Mouse (Mus musculus) bone marrow, adult 2 months (tissue): ENCODE results near the gene Gm10228. TPM values are rescaled to one million over a fixed set of nuclear protein-coding genes. Genes with fewer than 3 reads are reported as not detected.
"Not testable (repeated sequence)": the region's sequence is repeated elsewhere in the genome, so short reads cannot be mapped to it uniquely, and the experiment has no call there.

Source experiments
- H3K27ac ChIP-seq: fragments of 200-500 bp; 2 replicates; pipeline ENCODE4 v1.5.1; 2012; ENCODE audit warnings: low read depth, mild to moderate bottlenecking, control low read depth, inconsistent platforms, low read length; ENCODE audit not compliant: control insufficient read depth, poor library complexity, insufficient read depth
- H3K4me1 ChIP-seq: fragments of 200-500 bp; 2 replicates; pipeline ENCODE4 v1.6.1; 2011; ENCODE audit warnings: low read length; ENCODE audit not compliant: control insufficient read depth, insufficient read depth
- H3K4me3 ChIP-seq: fragments of 200-500 bp; replicated peaks from 2 replicates; pipeline ENCODE3; 2011; ENCODE audit warnings: mild to moderate bottlenecking, low read depth, low read length, control low read depth; ENCODE audit not compliant: control insufficient read depth
- CTCF ChIP-seq: fragments of 200-500 bp; IDR thresholded peaks from 2 replicates; pipeline ENCODE4 v1.5.1; 2011; ENCODE audit warnings: low read length, control low read depth; ENCODE audit not compliant: control insufficient read depth, insufficient read depth
- POLR2A ChIP-seq: fragments of 200-500 bp; IDR thresholded peaks from 2 replicates; pipeline ENCODE4 v1.6.1; 2011; ENCODE audit warnings: low read depth, mild to moderate bottlenecking, control low read depth, low read length, borderline replicate concordance; ENCODE audit not compliant: control insufficient read depth
- WGBS: fragments of 180-500 bp; shearing (Covaris S2); methylation state at CpG from one replicate; pipeline ENCODE4 v1.1.7; 2018; 5-methylcytosine and 5-hydroxymethylcytosine counted together
- polyA plus RNA-seq: library from polyadenylated mRNA; stranded (reverse); fragments of >200 nt; gene quantifications from 2 replicates; pipeline ENCODE4 v1.2.4, GENCODE M21; 2011; ENCODE audit warnings: low replicate concordance; ENCODE audit not compliant: missing spikeins, insufficient read depth, insufficient read length

Gm10228 gene
- not detected in 2 replicates for polyA plus RNA-seq

DNA sequence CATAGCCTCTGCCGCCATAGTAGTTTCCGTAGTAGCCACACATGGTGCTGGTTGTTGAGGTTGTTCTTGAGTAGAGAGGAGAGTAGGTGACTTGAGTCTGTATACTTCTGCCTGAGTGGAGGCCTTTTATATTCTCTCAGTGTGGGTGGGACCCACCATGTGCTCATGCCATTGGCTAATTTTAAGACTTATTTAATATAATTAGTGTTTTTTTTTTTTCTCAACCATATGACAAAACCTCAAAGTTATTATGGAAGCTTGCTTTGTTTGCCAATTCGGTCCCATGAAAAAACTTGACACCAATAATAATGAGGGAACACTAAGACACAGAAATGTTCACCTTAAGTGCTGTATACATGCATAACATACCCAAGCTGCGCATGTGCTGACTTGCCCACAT is at the start of gene Gm10228:
Gm10228 (minus strand) TSS at position 101 of the 400 bp plus-strand sequence.
- WGBS, result 77% methylated on average over 2 of the region's 4 CpGs
- H3K4me3 ChIP-seq, H3K27ac ChIP-seq, H3K4me1 ChIP-seq: not testable (repeated sequence)

DNA sequence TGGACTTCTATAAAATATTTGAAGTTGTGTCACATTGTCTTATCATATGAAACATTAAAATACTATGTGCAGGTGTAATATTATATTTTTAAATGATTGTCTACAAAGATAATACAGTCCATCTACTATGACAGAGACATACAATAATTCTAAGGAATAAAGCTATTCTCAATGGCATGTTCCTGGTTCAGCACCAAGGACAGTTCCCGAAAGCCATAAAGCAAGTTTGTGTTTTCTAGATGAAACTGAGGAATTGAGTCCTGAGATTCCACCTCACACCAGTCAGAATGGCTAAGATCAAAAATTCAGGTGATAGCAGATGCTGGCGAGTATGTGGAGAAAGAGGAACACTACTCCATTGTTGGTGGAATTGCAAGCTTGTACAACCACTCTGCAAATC is 29.8 kb upstream of the Gm10228 start:
- H3K4me3 ChIP-seq, H3K27ac ChIP-seq, H3K4me1 ChIP-seq: not testable (repeated sequence)
- 62% methylated on average over 2 of the region's 2 CpGs for WGBS

DNA sequence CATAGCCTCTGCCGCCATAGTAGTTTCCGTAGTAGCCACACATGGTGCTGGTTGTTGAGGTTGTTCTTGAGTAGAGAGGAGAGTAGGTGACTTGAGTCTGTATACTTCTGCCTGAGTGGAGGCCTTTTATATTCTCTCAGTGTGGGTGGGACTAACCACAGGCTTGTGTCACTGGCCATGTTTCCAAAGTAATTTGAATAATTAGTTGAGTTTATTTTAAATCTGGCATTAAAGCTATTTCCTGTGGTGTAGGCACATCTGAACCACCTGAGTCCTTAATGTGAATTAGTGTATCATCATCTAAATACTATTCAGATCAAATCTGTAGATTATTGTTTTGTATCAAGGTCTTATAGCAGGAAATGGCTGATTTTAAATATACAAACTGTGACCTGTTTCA is 22.6 kb upstream of the Gm10228 start, which contains the start of gene 1110025L11Rik:
1110025L11Rik (minus strand) TSS at position 101 of the 400 bp plus-strand sequence.
- no CpG with 5 or more reads among the region's 2 CpGs for WGBS
- not testable (repeated sequence) for H3K27ac ChIP-seq, H3K4me1 ChIP-seq, H3K4me3 ChIP-seq

DNA sequence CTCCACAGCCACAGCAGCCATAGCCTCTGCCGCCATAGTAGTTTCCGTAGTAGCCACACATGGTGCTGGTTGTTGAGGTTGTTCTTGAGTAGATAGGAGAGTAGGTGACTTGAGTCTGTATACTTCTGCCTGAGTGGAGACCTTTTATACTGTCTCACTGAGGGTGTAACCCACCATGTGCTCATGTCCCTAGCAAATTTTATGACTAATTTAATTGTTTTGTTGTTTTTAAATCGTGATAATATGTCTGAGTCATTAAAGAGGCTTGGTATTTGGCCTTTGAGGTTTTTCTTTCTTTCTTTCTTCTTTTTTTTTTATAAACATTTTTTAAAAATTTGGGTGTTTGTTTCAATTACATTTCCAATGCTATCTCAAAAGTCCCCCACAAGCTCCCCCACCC is 6.5 kb upstream of the Gm10228 start, which contains the start of gene Krtap6-5:
Krtap6-5 (minus strand) TSS at position 101 of the 400 bp plus-strand sequence.
- H3K4me3 ChIP-seq, result no peak within 1 kb of the TSS
- TF ChIP-seq POLR2A (no peak), CTCF (no peak)
- 67% methylated on average over 3 of the region's 3 CpGs for WGBS
- H3K27ac ChIP-seq, result no peak within 1 kb of the TSS
- no peaks in the 10 kb centered on the region for H3K4me1 ChIP-seq

DNA sequence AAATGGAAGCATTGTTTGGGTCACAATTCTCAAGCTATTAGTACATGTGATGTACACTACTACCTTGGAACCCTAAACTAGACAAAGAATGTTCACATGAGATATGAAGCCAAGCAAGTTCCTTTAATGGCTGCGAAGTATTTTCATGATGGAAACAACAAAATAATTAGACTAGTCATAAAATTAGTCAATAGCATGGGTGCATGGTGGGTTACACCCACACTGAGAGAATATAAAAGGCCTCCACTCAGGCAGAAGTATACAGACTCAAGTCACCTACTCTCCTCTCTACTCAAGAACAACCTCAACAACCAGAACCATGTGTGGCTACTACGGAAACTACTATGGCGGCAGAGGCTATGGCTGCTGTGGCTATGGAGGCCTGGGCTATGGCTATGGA is 9.9 kb downstream of the Gm10228 start, which contains the start of gene Krtap6-1:
Krtap6-1 (plus strand) TSS at position 301 of the 400 bp plus-strand sequence.
- H3K4me1 ChIP-seq, H3K27ac ChIP-seq, H3K4me3 ChIP-seq: not testable (repeated sequence)
- WGBS, result 88% methylated on average over 3 of the region's 3 CpGs

DNA sequence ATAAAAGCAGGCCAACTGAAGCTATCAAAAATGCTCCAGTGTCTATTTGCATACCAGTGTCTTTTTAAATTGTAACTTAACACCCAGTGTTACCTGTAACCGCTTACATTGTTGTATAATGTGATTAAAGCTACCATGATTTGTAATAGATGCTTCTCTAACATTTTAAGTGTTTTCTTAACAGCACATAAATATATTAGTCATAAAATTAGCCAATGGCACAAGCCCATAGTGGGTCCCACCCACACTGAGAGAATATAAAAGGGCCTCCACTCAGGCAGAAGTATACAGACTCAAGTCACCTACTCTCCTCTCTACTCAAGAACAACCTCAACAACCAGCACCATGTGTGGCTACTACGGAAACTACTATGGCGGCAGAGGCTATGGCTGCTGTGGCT is 26.3 kb downstream of the Gm10228 start, which contains the start of gene Gm10229:
Gm10229 (plus strand) TSS at position 301 of the 400 bp plus-strand sequence.
- not testable (repeated sequence) for H3K4me1 ChIP-seq, H3K27ac ChIP-seq, H3K4me3 ChIP-seq
- WGBS, result 66% methylated on average over 3 of the region's 3 CpGs

DNA sequence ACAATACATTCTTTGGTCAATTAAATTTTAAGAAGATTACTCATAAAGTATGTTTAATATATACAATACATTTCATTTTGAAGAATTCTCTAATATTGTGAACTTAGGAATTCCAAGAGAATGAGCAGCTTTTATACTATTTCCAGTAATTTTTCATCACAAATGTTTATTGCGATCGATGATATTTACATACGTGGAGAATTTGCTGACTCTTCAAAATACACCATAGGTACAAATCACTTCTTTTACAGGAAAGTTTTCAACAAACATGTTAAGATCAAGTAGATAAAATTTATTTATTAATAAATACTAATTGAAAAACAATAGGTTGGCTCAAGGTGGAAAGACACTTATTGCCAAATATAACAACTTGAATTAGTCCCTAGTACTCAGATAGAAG is 27.3 kb downstream of the Gm10228 start:
- no peak overlapping the region for H3K4me3 ChIP-seq
- no peak for TF ChIP-seq POLR2A
- 95% methylated on average over 3 of the region's 3 CpGs for WGBS

DNA sequence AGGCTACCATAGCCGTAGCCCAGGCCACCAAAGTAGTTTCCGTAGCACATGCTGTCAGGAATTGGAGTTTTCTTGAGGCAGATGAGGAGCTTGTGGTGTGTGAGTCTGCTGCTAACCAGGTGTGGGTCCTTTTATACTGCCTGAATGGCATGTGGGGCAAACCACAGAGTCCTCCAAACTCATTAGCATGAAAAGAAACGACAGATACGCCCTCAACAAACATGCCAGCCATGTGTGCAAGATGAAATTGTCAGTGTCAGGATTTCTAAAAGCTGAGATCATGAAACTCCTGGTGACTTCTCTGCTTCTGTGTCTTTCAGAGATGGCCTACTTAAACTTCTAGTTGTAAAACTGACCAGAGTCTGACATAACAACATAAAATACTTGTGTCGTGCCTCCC is 30.6 kb downstream of the Gm10228 start, which contains the start of gene Krtap22-2:
Krtap22-2 (minus strand) TSS at position 101 of the 400 bp plus-strand sequence.
- 77% methylated on average over 5 of the region's 5 CpGs for WGBS
- TF ChIP-seq POLR2A (no peak), CTCF (no peak)
- no peak within 1 kb of the TSS for H3K4me3 ChIP-seq

More for the DNA sequence above, 27.3 kb downstream of the Gm10228 start:
- Histone ChIP-seq H3K4me1 (no peaks in the 10 kb centered on the region), H3K27ac (no peak overlapping the region)

More for the DNA sequence above, 30.6 kb downstream of the Gm10228 start, which contains the start of gene Krtap22-2:
- no peaks in the 10 kb centered on the region for H3K4me1 ChIP-seq
- H3K27ac ChIP-seq, result no peak within 1 kb of the TSS

Other genes starting within 250 kb of the Gm10228 start
- gene Gm20741, start 229.3 kb downstream of the Gm10228 start, polyA plus RNA-seq, result not detected in 2 replicates
- not detected in 2 replicates for gene Krtap15, start 221.3 kb downstream of the Gm10228 start, polyA plus RNA-seq
- gene Krtap14, start 215.3 kb downstream of the Gm10228 start, polyA plus RNA-seq, result not detected in 2 replicates
- gene Krtap19-1, start 172.1 kb downstream of the Gm10228 start, polyA plus RNA-seq, result not detected in 2 replicates
- not detected in 2 replicates for gene Krtap19-2, start 167.2 kb downstream of the Gm10228 start, polyA plus RNA-seq
- not detected in 2 replicates for gene Krtap19-3, start 163.4 kb downstream of the Gm10228 start, polyA plus RNA-seq
- gene Krtap19-4, start 156.4 kb downstream of the Gm10228 start, polyA plus RNA-seq, result not detected in 2 replicates
- gene Krtap19-5, start 145.0 kb downstream of the Gm10228 start, polyA plus RNA-seq, result not detected in 2 replicates
- gene Krtap19-9b, start 109.2 kb downstream of the Gm10228 start, polyA plus RNA-seq, result not detected in 2 replicates
- not detected in 2 replicates for gene Krtap16-3, start 78.6 kb downstream of the Gm10228 start, polyA plus RNA-seq
- gene Krtap22-2, start 30.7 kb downstream of the Gm10228 start, polyA plus RNA-seq, result not detected in 2 replicates
- not detected in 2 replicates for gene Gm10229, start 26.2 kb downstream of the Gm10228 start, polyA plus RNA-seq
- gene Krtap6-1, start 9.8 kb downstream of the Gm10228 start, polyA plus RNA-seq, result not detected in 2 replicates
- not detected in 2 replicates for gene Krtap6-5, start 6.4 kb upstream of the Gm10228 start, polyA plus RNA-seq
- gene 1110025L11Rik, start 22.5 kb upstream of the Gm10228 start, polyA plus RNA-seq, result not detected in 2 replicates
- not detected in 2 replicates for gene Krtap6-3, start 42.5 kb upstream of the Gm10228 start, polyA plus RNA-seq
- gene Gm6358, start 99.4 kb upstream of the Gm10228 start, polyA plus RNA-seq, result not detected in 2 replicates
- gene Gm10061, start 109.6 kb upstream of the Gm10228 start, polyA plus RNA-seq, result not detected in 2 replicates
- not detected in 2 replicates for gene Gm9789, start 116.5 kb upstream of the Gm10228 start, polyA plus RNA-seq
- gene Gm7735, start 128.0 kb upstream of the Gm10228 start, polyA plus RNA-seq, result not detected in 2 replicates
- not detected in 2 replicates for gene 1110057P08Rik, start 133.3 kb upstream of the Gm10228 start, polyA plus RNA-seq
- not detected in 2 replicates for gene Krtap20-2, start 164.4 kb upstream of the Gm10228 start, polyA plus RNA-seq